ENCODE assay signal across 9 mouse cellular contexts in genomic region chr15:82188481-82189240, GRCm38 (mm10). TPM values are rescaled to one million over a fixed set of nuclear protein-coding genes. Genes with fewer than 3 reads are reported as not detected.
A peak's percentile ranks its signal among the peaks of the same experiment; 100 is the strongest.
DNase-seq lines count a peak whose midpoint lies in the region; ATAC-seq and TF ChIP-seq lines count a peak whose summit lies in the region.
"Had no signal": no experiment of that assay in that cellular context is flagged by ENCODE, and none has a peak within 500 bp of the region (broad histone marks: within the 10 kb centered on the region; RNA-seq: fewer than 3 reads in every experiment).

No protein-coding gene starts in this region.

- ATAC-seq in heart, postnatal 0 days (ENCODE audit: insufficient read depth, low read depth), result no peak
- no peak for ATAC-seq in heart, embryonic 11.5 days (replicated peaks; ENCODE audit: insufficient number of reproducible peaks, low FRiP score, low TSS enrichment)
- ATAC-seq in megakaryocyte progenitor cell, adult 5-6 weeks (replicated peaks; ENCODE audit: poor library complexity), result peak; percentile 30; the same call in 1 of the 2 replicates
- ATAC-seq in forebrain, embryonic 11.5 days (replicated peaks; ENCODE audit: low FRiP score), result no peak
- no peak for ATAC-seq in erythroid progenitor cell, adult 5-6 weeks (replicated peaks; ENCODE audit: low FRiP score, poor library complexity, severe bottlenecking)

- no peaks in the 10 kb centered on the region for H3K27me3 ChIP-seq in heart, postnatal 0 days (ENCODE audit: control insufficient read depth, insufficient read depth, low read length)
- 0 out of 2 replicates have a peak, but pooled peaks cover 2% of the 10 kb centered on the region for H3K27me3 ChIP-seq in heart, embryonic 11.5 days (ENCODE audit: control insufficient read depth, insufficient read depth, low read length)
- no peaks in the 10 kb centered on the region for H3K27me3 ChIP-seq in spleen, adult 2 months (ENCODE audit: control insufficient read depth, insufficient read depth, low read length)
- no peaks in the 10 kb centered on the region for H3K27me3 ChIP-seq in forebrain, embryonic 11.5 days (ENCODE audit: control insufficient read depth, insufficient read depth, low read length)
- H3K27me3 ChIP-seq: heart, embryonic 15.5 days had no signal

- H3K9me3 ChIP-seq in heart, postnatal 0 days (replicated peaks; ENCODE audit: control insufficient read depth, low read length), result no peaks in the 10 kb centered on the region
- H3K9me3 ChIP-seq in heart, embryonic 11.5 days (replicated peaks; ENCODE audit: control insufficient read depth, low read length), result no peaks in the 10 kb centered on the region
- H3K9me3 ChIP-seq in forebrain, embryonic 11.5 days (ENCODE audit: control insufficient read depth, low read length), result no peaks in the 10 kb centered on the region
- H3K9me3 ChIP-seq: heart, embryonic 15.5 days had no signal

- no peak for TF ChIP-seq EP300 in heart, postnatal 0 days (IDR thresholded peaks at IDR 0.05; ENCODE audit: low read depth)

- TF ChIP-seq CTCF in heart, postnatal 0 days (IDR thresholded peaks at IDR 0.05; ENCODE audit: low read depth), result peak; percentile 45
- peak; percentile 7; the same call in 1 of the 2 replicates for TF ChIP-seq CTCF in spleen, adult 2 months (IDR thresholded peaks at IDR 0.05; ENCODE audit: extremely low read depth, insufficient read depth, insufficient read length, insufficient replicate concordance)
- peak; percentile 45 for TF ChIP-seq CTCF in gastrocnemius, adult 2 months (IDR thresholded peaks at IDR 0.05)

- peaks cover 57% of the 10 kb centered on the region for H3K36me3 ChIP-seq in heart, postnatal 0 days (replicated peaks; ENCODE audit: control insufficient read depth, insufficient read depth, low read length)
- H3K36me3 ChIP-seq in heart, embryonic 11.5 days (ENCODE audit: control insufficient read depth, insufficient read depth, low read length), result peaks cover 24% of the 10 kb centered on the region
- peaks cover 49% of the 10 kb centered on the region for H3K36me3 ChIP-seq in spleen, adult 2 months (ENCODE audit: control insufficient read depth, insufficient read depth, low read length)
- peaks cover 37% of the 10 kb centered on the region for H3K36me3 ChIP-seq in forebrain, embryonic 11.5 days (ENCODE audit: control insufficient read depth, insufficient read depth, low read length)

- WGBS in heart, postnatal 0 days, result 64% methylated on average over 10 of the region's 10 CpGs
- WGBS in heart, embryonic 11.5 days (ENCODE audit: insufficient replicate concordance), result 95% methylated on average over 10 of the region's 10 CpGs
- WGBS in spleen, adult 2 months, result 96% methylated on average over 10 of the region's 10 CpGs
- 95% methylated on average over 10 of the region's 10 CpGs for WGBS in forebrain, embryonic 11.5 days

- H3K4me3 ChIP-seq in heart, postnatal 0 days (ENCODE audit: low read depth, low read length), result no peak overlapping the region
- H3K4me3 ChIP-seq in heart, embryonic 11.5 days (ENCODE audit: low read depth, low read length), result no peak overlapping the region
- H3K4me3 ChIP-seq in spleen, adult 2 months (ENCODE audit: extremely low read depth, insufficient read depth, insufficient read length), result no peak overlapping the region
- no peak overlapping the region for H3K4me3 ChIP-seq in gastrocnemius, adult 2 months
- H3K4me3 ChIP-seq in forebrain, embryonic 11.5 days (ENCODE audit: low read depth, low read length), result no peak overlapping the region
- H3K4me3 ChIP-seq: heart, embryonic 15.5 days had no signal

- H3K4me1 ChIP-seq in heart, postnatal 0 days (ENCODE audit: control insufficient read depth, insufficient read depth), result peaks cover 27% of the 10 kb centered on the region
- H3K4me1 ChIP-seq in heart, embryonic 11.5 days (ENCODE audit: control insufficient read depth, insufficient read depth, low read length), result peaks cover 41% of the 10 kb centered on the region
- H3K4me1 ChIP-seq in spleen, adult 2 months (ENCODE audit: control insufficient read depth, insufficient read depth, insufficient read length), result peaks cover 9% of the 10 kb centered on the region; the same call in 1 of the 2 replicates
- H3K4me1 ChIP-seq in forebrain, embryonic 11.5 days (replicated peaks; ENCODE audit: control insufficient read depth, insufficient read depth, low read length), result no peaks in the 10 kb centered on the region

- no peak overlapping the region for H3K9ac ChIP-seq in heart, postnatal 0 days (replicated peaks; ENCODE audit: low read depth, low read length)
- H3K9ac ChIP-seq in heart, embryonic 11.5 days (ENCODE audit: low read depth, low read length), result no peak overlapping the region
- no peak overlapping the region for H3K9ac ChIP-seq in forebrain, embryonic 11.5 days (ENCODE audit: low read length)
- H3K9ac ChIP-seq: heart, embryonic 15.5 days had no signal

- DNase-seq in heart, postnatal 0 days (ENCODE audit: low spot score), result no peak
- peak; percentile 41 to 58 for DNase-seq in spleen, adult 2 months (ENCODE audit: low read depth in 1 of 2, low spot score in 2 of 2)
- DNase-seq in spleen, adult 12 weeks (ENCODE audit: low spot score), result no peak
- DNase-seq in gastrocnemius, adult 2 months, result peak; percentile 88
- DNase-seq in forebrain, embryonic 11.5 days (ENCODE audit: low spot score), result no peak

- H3K27ac ChIP-seq in heart, postnatal 0 days (ENCODE audit: low read depth), result no peak overlapping the region
- H3K27ac ChIP-seq in heart, embryonic 11.5 days (ENCODE audit: low read depth, low read length), result no peak overlapping the region
- H3K27ac ChIP-seq in spleen, adult 2 months (ENCODE audit: insufficient read depth, low read length), result no peak overlapping the region
- H3K27ac ChIP-seq in gastrocnemius, adult 2 months, result no peak overlapping the region
- H3K27ac ChIP-seq in forebrain, embryonic 11.5 days (ENCODE audit: low read depth, low read length), result no peak overlapping the region
- H3K27ac ChIP-seq: heart, embryonic 15.5 days had no signal

- TF ChIP-seq POLR2A in spleen, adult 2 months (IDR thresholded peaks at IDR 0.05; ENCODE audit: low read depth, low read length), result no peak

- no peak overlapping the region for H3K4me2 ChIP-seq in heart, postnatal 0 days (ENCODE audit: low read depth, low read length)
- no peak overlapping the region for H3K4me2 ChIP-seq in heart, embryonic 11.5 days
- no peak overlapping the region for H3K4me2 ChIP-seq in forebrain, embryonic 11.5 days (ENCODE audit: low read depth, low read length, severe bottlenecking)
- H3K4me2 ChIP-seq: heart, embryonic 15.5 days had no signal

- intact Hi-C loops in gastrocnemius, adult 2 months (cut with DNase I), result no loop called here

RNA-seq across cellular contexts. Expression of gene Shisa8, which starts 24.0 kb away (rescaled TPM):
- total RNA-seq in heart, postnatal 0 days (2014; rRNA removed; ENCODE audit: low replicate concordance), result 0.19 and 7.5 TPM in 2 replicates
- 0.07 and 0.23 TPM in 2 replicates for polyA plus RNA-seq in heart, postnatal 0 days (2015; fragmentation: Nextera tagmentation; extraction: Ambion mirVana)
- polyA plus RNA-seq in heart, embryonic 11.5 days (2014; fragmentation: Nextera tagmentation; extraction: Ambion mirVana), result 0.07 TPM in 1 of 2 replicates, not detected in the other
- 5.4 and 14.7 TPM in 2 replicates for polyA plus RNA-seq in spleen, adult 2 months (2012; rRNA removed)
- not detected for total RNA-seq in gastrocnemius, adult 2 months (2021)
- 0.10 and 0.12 TPM in 2 replicates for total RNA-seq in megakaryocyte progenitor cell, adult 5-6 weeks (2015)
- total RNA-seq in megakaryocyte progenitor cell, adult 5-6 weeks (2017), result 0.27 and 3.2 TPM in 2 replicates
- polyA plus RNA-seq in forebrain, embryonic 11.5 days (2014; fragmentation: Nextera tagmentation; extraction: Ambion mirVana), result 0.87 and 1.2 TPM in 2 replicates
- not detected in 2 replicates for total RNA-seq in erythroid progenitor cell, adult 5-6 weeks (2015; ENCODE audit: low replicate concordance)
- total RNA-seq in erythroid progenitor cell, adult 5-6 weeks (2017; ENCODE audit: low replicate concordance), result not detected in 2 replicates

RNA-seq across cellular contexts. Expression of gene Tnfrsf13c, which starts 35.5 kb away (rescaled TPM):
- total RNA-seq in heart, postnatal 0 days (2014; rRNA removed; ENCODE audit: low replicate concordance), result 1.5 TPM in 1 of 2 replicates, not detected in the other
- not detected in 2 replicates for polyA plus RNA-seq in heart, postnatal 0 days (2015; fragmentation: Nextera tagmentation; extraction: Ambion mirVana)
- 0.29 TPM in 1 of 2 replicates, not detected in the other for polyA plus RNA-seq in heart, embryonic 11.5 days (2014; fragmentation: Nextera tagmentation; extraction: Ambion mirVana)
- 120 and 179 TPM in 2 replicates for polyA plus RNA-seq in spleen, adult 2 months (2012; rRNA removed)
- not detected for total RNA-seq in gastrocnemius, adult 2 months (2021)
- 2.1 and 2.4 TPM in 2 replicates for total RNA-seq in megakaryocyte progenitor cell, adult 5-6 weeks (2015)
- total RNA-seq in megakaryocyte progenitor cell, adult 5-6 weeks (2017), result 0.34 and 0.92 TPM in 2 replicates
- polyA plus RNA-seq in forebrain, embryonic 11.5 days (2014; fragmentation: Nextera tagmentation; extraction: Ambion mirVana), result 0.35 and 0.64 TPM in 2 replicates
- total RNA-seq in erythroid progenitor cell, adult 5-6 weeks (2015; ENCODE audit: low replicate concordance), result 13.4 and 15.5 TPM in 2 replicates
- total RNA-seq in erythroid progenitor cell, adult 5-6 weeks (2017; ENCODE audit: low replicate concordance), result 6.7 and 11.9 TPM in 2 replicates
- polyA plus RNA-seq: heart, embryonic 15.5 days had no signal

RNA-seq across cellular contexts. Expression of gene Srebf2, which starts 41.7 kb away (rescaled TPM):
- 86.3 and 90.3 TPM in 2 replicates for total RNA-seq in heart, postnatal 0 days (2014; rRNA removed; ENCODE audit: low replicate concordance)
- polyA plus RNA-seq in heart, postnatal 0 days (2015; fragmentation: Nextera tagmentation; extraction: Ambion mirVana), result 58.0 and 68.3 TPM in 2 replicates
- polyA plus RNA-seq in heart, embryonic 11.5 days (2014; fragmentation: Nextera tagmentation; extraction: Ambion mirVana), result 82.3 and 88.1 TPM in 2 replicates
- 204 and 317 TPM in 2 replicates for polyA plus RNA-seq in spleen, adult 2 months (2012; rRNA removed)
- total RNA-seq in gastrocnemius, adult 2 months (2021), result 10 to 100 TPM; 11.4 to 17.4 TPM
- total RNA-seq in megakaryocyte progenitor cell, adult 5-6 weeks (2015), result 24.7 and 28.3 TPM in 2 replicates
- 21.0 and 23.7 TPM in 2 replicates for total RNA-seq in megakaryocyte progenitor cell, adult 5-6 weeks (2017)
- 209 and 216 TPM in 2 replicates for polyA plus RNA-seq in forebrain, embryonic 11.5 days (2014; fragmentation: Nextera tagmentation; extraction: Ambion mirVana)
- 40.7 and 42.9 TPM in 2 replicates for total RNA-seq in erythroid progenitor cell, adult 5-6 weeks (2015; ENCODE audit: low replicate concordance)
- total RNA-seq in erythroid progenitor cell, adult 5-6 weeks (2017; ENCODE audit: low replicate concordance), result 36.2 and 43.0 TPM in 2 replicates

RNA-seq across cellular contexts. Expression of gene Cenpm, which starts 55.9 kb away (rescaled TPM):
- total RNA-seq in heart, postnatal 0 days (2014; rRNA removed; ENCODE audit: low replicate concordance), result 16.7 and 25.7 TPM in 2 replicates
- 22.5 and 25.6 TPM in 2 replicates for polyA plus RNA-seq in heart, postnatal 0 days (2015; fragmentation: Nextera tagmentation; extraction: Ambion mirVana)
- 59.7 and 67.3 TPM in 2 replicates for polyA plus RNA-seq in heart, embryonic 11.5 days (2014; fragmentation: Nextera tagmentation; extraction: Ambion mirVana)
- polyA plus RNA-seq in spleen, adult 2 months (2012; rRNA removed), result 10.2 and 16.8 TPM in 2 replicates
- not detected for total RNA-seq in gastrocnemius, adult 2 months (2021)
- 32.9 and 42.6 TPM in 2 replicates for total RNA-seq in megakaryocyte progenitor cell, adult 5-6 weeks (2015)
- 16.5 and 24.9 TPM in 2 replicates for total RNA-seq in megakaryocyte progenitor cell, adult 5-6 weeks (2017)
- polyA plus RNA-seq in forebrain, embryonic 11.5 days (2014; fragmentation: Nextera tagmentation; extraction: Ambion mirVana), result 91.6 and 100 TPM in 2 replicates
- 50.7 and 56.2 TPM in 2 replicates for total RNA-seq in erythroid progenitor cell, adult 5-6 weeks (2015; ENCODE audit: low replicate concordance)
- total RNA-seq in erythroid progenitor cell, adult 5-6 weeks (2017; ENCODE audit: low replicate concordance), result 11.6 and 36.7 TPM in 2 replicates

Comparison
In these comparisons a context has a peak if more than half of its experiments do, and no peak if none do; other contexts are left out.
1. DNase-seq: peak in spleen, adult 2 months (2 of 2) and gastrocnemius, adult 2 months (single experiment); none in heart, postnatal 0 days (single experiment), spleen, adult 12 weeks (single experiment) and forebrain, embryonic 11.5 days (single experiment).
2. Peak in every context shown above with its lines, with median percentiles within 50 percentile points of each other: CTCF ChIP-seq.